Mouse (Mus musculus) erythroid progenitor cell, adult 5-6 weeks (primary cell): ENCODE measurements around the gene Egf. TPM values are rescaled to one million over a fixed set of nuclear protein-coding genes. Genes with fewer than 3 reads are reported as not detected.

Source experiments
- ATAC-seq: replicated peaks from 2 replicates; pipeline ENCODE4 v1.8.0; 2016; ENCODE audit warnings: moderate number of reproducible peaks, mild to moderate bottlenecking, moderate TSS enrichment, inconsistent platforms; ENCODE audit not compliant: poor library complexity, low FRiP score, severe bottlenecking
- total RNA-seq, 2 experiments: library from RNA; stranded (forward) in 1 of 2; stranded (reverse) in 1 of 2; fragments of 150-400 nt in 1 of 2; fragments of 186-747, 209-891 nt in 1 of 2; gene quantifications; 2 replicates each; pipeline versions ENCODE4 v1.2.3 to v1.2.4; 2015 to 2017; ENCODE audit warnings: low replicate concordance in 2 of 2

The Egf gene
- total RNA-seq, 2 experiments from 2014 or later, result 0.42 to 2.4 TPM

DNA sequence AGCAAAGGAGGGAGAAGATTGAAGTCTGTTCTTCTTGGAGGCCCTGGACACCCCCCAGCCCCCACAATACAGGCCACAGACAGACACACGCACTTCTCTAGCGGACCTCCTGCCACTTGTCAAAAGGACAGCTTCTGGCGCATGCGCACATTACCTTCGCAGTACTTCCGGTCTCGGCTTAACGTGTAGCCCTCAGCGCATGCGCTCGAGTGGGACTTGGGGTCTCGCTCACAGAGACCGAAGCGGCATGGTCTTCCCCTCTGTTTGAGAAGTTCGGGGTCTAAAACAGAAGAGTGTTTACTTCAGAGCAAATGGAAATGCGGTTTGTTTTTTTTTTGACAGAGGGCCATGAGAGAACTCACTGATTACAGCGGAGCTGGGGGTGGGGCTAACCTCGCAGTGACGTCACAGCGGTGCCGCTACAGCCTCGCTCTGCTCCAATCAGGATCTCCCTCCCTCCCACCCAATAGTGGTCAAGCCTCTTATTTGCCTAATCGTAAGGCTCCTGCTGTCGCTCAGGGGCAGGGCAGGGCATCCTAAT is 30.1 kb downstream of the Egf start:
- ATAC-seq, result peak; percentile 98

DNA sequence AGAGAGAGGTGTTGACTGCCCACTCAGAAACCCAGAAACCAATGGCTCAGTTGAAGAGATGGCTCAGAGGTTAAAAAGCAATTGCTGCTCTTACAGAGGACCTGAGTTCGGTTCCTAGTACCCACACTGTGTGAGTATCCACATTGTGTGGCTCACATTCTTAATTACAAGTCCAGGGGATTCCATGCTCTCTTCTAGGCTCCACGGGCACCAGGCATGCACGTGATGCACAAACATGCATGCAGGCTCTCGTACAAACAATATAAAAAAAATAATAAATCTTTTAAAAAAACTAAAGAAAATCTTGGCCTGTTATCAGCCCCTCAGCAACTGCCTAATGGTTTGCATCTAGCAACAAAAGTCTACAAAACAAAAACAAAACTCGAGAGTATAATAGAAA is 30.6 kb downstream of the Egf start:
- ATAC-seq, result no peak

DNA sequence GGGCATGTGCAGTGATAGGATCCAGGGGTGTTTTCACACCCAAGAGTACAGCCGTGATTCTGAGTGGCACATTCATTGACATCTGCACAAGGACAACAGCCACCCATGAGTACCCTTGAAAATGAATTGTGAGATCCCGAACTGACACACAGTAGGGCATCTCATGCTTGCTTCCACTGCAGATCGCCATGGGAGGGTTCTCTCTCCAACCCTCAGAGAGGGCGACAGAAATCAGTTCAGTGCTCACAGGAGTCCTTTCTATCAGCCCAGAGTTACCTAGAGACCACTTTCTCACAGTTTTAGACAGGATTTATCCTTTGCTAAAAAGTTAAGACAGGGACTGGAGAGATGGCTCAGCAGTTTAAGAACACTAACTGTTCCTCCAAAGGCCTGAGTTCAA is 31.8 kb downstream of the Egf start:
- no peak for ATAC-seq

DNA sequence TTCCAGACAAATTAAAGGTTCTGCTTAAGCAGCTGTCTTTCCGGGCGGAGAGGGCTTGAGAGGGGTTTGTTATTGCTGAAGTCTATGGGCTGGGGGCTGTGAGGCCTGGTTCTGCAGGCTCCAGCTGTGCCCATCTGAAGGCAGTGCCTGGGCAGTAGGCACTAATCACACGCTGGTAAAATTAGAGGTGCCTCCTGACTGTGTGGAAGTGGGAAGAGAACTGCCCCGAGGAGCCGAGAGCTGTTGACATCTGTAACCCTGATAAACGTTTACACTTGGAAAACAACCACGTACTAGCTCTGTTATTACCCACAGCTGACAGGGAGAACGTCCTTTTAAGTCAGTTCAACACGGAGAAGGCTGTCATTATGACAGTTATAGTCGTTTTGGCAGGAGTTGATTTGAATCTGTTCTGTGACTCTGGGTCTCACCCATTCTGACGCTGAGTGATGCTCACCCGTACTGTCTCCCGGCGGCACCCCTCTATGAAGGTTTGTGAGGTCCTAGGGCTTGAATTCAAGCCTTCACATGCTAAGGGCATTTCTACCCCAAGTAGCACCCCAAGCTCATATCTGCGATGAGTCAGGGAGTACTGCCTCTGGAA is 40.5 kb downstream of the Egf start:
- no peak for ATAC-seq

DNA sequence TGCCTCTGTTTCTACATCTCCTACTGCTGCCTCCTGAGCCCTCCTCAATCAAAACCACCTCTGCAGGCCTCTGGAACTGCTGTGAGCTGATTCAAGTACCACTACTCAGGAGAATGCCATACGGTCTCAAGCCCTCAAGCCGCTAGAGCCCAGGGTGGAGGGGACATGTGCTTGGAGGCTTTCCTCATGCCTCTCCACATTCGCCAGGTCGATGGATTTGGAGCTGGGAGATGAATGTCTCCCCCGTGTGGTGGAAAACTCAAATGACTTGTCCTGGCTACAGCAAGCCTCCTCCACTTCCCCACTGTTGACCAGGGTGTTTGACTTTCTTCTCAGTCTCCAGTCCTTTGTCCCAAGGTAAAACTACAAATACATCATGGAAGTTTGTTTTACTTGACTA is 47.0 kb downstream of the Egf start:
- no peak for ATAC-seq

DNA sequence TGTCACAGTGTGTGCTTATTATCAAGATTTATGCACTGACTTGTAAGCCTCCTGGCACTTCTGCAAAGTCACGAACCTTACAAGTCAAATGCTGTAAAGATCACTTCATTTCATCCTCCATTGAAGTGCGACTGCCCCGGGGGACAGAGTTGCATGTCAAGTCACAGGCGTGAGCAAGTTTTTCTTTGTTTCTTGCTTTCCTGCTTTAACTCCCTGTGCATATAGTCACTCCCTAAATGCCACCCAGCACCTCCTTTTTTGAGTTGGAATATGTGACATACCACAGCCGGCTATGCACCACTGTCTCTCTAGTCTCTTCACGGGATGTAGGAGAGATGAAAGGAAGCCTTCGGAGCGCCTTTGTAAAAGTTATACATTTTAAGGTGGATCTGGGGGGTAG is 56.2 kb downstream of the Egf start:
- no peak for ATAC-seq

DNA sequence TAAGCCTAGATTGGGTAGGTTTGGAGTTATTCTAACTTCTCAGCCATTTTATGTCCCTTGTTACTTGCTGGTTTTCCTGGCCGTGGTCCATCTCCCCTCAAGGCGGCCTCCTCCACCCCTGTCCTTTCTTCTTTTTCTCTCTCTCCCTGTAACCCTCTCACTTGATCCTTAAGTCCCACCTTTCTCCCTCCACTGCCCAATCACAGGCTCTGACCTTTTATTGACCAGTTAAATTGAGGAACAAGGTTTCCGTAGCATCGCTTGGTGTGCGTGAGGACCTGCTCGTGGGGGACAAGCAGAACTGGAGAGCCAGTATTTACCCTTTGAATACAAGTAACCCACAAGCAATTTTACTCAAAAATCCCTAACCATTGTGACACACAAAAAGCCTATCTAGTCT is 56.8 kb downstream of the Egf start:
- ATAC-seq, result no peak

DNA sequence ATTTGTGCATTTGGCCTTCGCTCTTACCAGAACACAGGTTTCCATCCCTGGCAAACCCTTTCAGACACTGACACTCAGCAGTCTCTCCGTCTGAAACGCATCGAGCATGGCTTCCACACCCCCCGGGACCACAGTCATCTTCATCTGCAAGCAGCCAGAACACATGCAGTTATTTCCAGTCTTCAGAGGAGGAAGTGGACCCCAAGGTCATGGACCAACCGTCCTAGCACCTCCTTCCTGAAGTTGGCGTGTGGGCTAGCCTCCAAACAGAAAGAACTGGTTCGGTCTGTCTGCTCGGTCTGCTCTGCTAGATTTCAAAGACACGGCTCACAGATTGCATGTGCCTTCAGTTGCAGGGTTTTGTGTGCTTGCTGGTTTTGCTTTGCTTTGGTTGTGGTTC is 57.4 kb downstream of the Egf start:
- no peak for ATAC-seq

DNA sequence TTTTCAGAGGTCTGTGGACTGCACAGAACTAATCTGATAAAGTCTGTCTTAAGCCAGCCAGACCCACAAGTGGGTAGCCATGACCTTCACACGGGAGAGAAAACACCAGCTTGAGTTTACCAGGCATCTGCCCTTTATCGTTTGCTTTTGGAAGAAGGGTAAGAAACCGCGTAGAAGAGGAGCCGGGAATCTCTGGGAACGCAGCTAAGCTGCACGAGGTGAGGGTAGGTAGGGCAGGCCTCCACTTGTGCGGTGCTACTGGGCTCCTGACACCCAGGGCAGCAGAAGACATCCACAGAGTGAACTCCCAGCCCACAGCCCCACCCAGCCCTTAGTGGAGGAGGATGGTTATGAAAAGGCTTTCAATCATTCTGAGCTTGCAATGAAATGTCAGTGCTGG is 59.2 kb downstream of the Egf start:
- no peak for ATAC-seq

DNA sequence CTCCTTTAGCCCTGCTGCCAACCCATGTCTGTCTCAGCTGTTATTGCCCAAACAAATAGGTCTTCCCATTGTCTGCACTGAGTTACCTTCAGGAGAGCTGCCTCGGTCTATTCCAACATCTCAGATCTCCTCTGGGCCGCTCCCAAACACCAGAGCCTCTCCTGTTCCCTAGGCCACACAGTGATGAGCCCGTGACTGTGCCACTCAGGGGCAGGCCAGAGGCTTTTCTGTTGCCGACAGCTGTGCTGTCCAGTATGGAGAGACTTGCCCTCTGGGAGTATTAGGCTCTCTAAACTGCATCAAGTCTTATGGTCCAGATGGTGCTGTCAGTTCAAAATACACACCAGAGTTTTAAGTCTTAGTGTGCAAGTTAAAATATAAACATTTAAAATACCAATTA is 61.5 kb downstream of the Egf start:
- ATAC-seq, result no peak

DNA sequence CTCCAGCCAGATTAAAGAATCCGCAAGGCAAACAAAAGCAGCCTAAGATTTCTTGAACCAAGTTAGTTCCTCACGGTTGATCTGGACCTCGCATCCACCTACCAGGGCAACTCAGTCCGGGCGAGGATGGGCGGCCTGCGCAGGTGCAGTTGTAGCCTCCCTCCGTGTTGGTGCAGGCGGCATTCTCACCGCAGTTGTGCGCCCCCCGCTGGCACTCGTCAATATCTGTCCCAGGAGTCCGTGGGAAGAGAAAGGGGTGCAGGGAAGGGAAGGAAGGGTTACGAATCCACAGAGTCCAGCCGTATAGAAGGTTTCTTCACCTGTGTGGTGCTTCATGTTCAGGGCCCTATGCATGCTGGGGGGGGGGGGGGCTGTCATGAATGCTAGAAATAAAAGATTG is 62.3 kb downstream of the Egf start:
- ATAC-seq, result no peak

DNA sequence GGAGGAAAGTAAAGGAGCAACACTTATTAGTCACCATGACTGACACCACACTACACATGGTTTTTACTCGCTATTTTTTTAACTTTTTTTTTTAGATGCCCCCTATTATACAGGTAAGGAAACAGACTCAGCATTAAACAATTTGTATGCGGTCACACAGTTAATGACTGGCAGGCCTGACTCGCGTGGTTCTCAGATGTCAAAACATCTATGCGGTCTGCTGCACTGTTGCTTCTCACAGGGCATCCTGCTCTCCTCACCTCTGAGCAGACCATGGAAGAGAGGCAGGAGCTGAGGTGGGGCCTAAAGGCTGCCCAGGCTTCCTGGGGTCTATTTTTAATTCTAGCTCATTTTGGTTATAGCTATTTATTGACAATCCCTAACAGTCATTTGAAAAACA is 67.7 kb downstream of the Egf start:
- no peak for ATAC-seq

DNA sequence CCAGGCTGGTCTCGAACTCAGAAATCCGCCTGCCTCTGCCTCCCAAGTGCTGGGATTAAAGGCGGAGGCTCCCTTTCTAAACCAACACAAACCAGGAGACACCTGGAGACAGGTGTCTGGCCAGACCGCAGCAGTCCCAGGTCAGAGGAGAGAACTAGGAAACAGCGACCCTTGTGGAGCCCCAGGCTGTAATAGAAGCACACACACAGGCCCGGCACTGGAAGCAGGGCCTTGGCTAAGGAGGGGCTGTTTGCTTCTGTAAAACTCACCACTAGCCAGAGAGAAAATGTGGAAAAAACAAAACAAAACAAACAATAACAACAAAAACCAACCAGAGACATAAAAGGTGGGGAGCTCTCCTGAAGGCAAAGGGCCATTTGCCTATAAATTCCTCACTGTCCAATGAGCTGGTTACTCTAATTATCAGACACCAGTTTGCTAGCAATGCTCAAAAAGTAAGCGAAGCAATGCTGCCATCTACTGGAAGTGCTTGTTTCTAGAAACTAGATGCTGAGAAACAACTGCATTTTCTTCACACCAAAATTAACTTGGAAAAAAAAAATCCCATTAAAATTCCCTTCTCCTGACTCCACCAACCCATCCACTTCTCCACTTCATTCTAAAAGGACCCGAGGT is 68.3 kb downstream of the Egf start:
- ATAC-seq, result no peak

DNA sequence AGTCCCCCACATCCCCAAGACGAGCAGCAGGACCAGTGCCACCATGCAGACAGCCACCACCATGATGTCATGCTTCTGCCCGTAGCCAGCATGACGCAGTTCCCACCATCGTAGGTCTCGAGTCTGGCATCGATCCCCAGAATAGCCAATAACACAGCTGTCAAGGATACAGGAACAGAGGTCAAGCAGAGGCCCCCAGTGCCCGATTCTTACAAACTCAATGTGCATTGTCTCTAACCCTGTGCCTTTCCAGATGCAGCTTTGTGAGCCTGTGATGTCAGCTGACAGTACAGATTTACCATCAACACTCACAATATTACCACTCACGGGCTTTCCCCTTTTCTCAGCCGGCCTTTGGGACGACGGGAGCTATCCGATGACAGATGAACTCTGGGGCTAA is 68.9 kb downstream of the Egf start:
- no peak for ATAC-seq

DNA sequence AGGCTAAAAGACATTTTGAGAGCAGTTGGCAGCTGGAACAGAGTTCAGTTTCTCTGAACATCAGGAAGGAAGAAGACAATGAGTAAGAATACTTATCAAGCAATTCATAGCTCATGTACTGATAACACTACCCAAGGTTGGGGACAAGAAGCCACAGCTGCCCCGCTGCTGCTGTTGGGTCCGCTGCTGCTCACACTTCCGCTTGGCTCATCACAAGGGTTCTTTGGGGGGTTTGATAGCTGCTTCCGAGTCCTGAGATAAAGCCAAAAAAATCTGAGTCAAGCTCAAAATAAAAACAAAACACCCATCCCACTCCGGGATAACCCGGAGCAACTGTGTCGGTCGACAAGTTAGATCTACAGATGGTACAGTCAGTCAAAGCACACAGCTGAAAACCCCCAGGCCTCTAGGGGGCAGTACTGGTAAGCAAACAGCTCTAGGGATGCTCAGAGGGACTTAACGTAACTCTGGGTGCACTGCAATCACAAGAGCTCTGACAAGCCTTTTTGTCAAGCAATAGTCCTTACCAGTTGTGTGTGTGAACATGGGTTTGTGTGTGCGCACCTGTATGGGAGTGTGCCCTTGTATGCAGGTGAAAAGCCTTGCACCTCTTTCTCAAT is 71.9 kb downstream of the Egf start:
- ATAC-seq, result no peak

DNA sequence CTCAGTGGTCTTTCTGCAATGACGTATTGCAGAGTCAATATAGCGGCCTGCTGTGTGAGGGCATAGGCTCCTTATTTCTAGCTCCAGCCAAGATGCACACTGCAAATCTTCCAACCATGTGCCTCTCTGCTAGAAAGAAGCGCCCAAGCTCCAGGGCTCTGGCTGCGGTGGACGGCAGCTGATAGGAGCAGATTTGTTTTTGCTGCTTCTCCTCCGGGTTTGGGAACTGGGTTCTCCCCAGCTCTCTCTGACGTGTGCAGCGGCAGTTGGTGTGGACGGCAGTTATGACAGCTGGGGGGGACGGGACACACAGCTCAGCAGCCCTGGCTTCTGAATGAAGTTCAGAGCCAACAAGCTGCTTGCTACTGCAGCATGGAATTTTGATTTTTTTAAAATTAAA is 72.7 kb downstream of the Egf start:
- no peak for ATAC-seq

DNA sequence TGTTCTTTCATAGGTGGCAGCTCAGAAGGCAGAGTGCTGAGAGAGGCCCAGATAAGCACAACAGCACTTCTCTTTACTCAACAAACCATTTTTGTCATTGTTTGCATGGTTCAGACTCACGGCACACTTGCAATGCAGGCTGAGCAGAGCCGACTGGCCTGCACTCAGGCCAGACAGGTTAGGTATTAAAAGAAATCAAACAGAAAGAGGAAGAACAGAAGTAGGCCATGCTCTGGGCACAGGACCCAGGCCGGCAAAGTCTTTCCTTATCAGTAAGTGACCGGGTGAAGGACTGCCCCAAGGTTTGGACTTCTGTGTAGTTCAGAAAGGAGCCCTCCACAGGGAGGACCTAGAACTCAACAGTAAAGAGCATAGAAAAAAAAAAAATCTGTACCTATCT is 73.3 kb downstream of the Egf start:
- ATAC-seq, result no peak

DNA sequence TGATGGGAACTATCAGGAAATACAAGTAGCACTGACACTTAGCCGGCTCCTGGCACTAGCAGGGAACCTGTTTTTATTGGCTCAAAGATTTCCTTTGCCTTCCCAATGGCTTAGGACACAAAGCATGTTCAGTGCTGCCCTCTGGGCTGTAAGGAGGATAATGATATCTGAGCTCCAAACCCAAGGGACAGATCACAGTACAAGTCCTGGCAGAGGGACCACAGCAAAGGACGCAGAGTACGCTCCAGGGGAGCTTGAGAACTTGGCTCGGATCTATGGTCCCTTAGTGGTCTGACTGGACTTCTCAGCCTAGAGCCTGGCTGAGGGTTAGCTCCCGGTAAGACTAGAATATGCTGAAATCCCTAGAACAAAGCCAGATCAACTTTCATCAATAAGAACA is 74.9 kb downstream of the Egf start:
- no peak for ATAC-seq

DNA sequence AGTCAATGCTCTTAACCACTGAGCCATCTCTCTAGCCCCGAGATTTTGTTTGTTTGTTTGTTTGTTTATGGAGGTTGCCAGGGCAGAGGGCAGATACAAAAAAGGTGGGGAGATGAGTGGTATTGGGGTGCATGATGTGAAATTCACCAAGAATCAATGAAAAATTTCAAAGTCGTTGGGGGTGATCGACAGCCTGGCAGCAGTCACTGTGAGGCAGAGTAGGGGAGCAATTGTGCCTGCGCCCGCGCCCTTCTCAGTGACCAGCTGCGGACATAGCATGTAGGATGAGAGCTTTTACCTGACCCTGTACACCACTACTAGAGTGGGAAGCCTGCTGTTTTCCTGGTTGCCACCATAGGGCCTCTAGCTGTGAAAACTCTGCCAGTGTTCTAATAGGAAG is 79.2 kb downstream of the Egf start:
- no peak for ATAC-seq

DNA sequence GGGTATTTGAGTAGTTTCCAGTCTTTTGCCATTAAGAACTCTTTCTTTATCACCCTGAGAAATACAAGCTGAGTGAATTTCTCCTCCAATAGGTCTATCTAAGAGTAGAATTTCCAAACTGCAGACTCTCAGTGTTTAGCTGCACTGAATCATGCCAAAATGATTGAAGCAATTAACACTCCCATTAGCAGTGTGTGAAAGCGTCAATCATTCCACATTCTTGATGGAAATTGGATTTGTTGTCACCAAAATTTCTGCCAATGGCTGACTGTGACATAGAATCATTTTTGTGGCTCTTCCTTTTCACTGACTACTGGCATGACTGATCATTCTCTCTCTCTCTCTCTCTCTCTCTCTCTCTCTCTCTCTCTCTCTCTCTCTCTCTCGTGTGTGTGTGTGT is 91.2 kb downstream of the Egf start:
- ATAC-seq, result no peak

DNA sequence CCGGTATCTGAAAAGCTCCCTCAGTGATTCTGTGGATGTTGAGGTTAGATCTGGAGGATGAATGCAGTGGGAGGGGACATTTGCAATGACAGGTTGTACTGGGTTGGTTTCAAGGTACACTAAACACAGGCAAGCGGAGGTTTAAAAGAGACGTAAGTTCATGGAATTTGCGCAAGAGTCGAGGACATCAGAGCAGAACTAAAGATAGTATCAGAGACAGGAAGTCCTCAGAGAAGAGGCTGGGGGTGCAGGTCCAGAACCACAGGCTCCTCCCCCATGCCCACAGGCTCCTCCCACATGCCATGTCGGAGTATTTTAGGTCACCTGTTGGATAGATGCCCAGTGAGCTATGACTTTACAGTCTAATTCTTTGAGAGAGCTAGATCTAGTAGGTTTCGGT is 96.3 kb downstream of the Egf start:
- ATAC-seq, result no peak

DNA sequence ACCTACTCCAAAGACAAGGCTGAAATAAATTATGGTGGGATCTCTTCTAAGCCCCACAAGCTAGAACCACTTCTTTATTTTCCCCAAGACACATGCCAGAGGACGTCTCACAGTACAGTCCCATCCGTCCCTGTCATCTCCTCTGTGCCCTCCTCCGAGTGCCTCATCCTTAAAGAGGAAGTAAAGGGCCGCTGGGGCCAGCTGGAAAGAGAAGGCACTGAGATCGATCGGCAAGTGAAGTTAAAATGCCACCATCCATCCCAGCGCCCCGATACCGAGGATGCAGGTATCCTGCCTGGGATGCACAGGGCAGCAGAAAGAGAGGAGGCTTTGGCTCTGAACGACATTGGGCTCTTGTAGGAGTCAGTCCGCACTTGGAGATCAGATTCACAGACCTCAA is 97.3 kb downstream of the Egf start:
- ATAC-seq, result no peak
